Mouse (Mus musculus) heart, adult 2 months (tissue): Measurements from ENCODE around the gene Crx.

ENCODE experiments used
- CTCF ChIP-seq: fragments of 200-600 bp; IDR thresholded peaks from 2 replicates; pipeline ENCODE4 v1.8.1; 2022; ENCODE audit warnings: antibody characterized with exemption, mild to moderate bottlenecking, moderate library complexity
- EP300 ChIP-seq: fragments of 200-500 bp; IDR thresholded peaks from 2 replicates; pipeline ENCODE4 v1.6.1; 2011; ENCODE audit warnings: low read depth, low read length, control low read depth; ENCODE audit not compliant: insufficient read depth
- POLR2A ChIP-seq: fragments of 200-500 bp; IDR thresholded peaks from 2 replicates; pipeline ENCODE4 v1.6.1; 2011; ENCODE audit warnings: mild to moderate bottlenecking, low read depth, low read length, control low read depth; ENCODE audit not compliant: insufficient read depth

- peak; percentile 82 for TF ChIP-seq CTCF
- TF ChIP-seq POLR2A: no peak
- TF ChIP-seq EP300: no peak
These were observed 32.4 kb upstream of the Crx start for GRCm38 (mm10) chr7:15912183-15912582.
